Mouse (Mus musculus) heart, adult 2 months (tissue): ENCODE measurements at regions not wholly inside any gene's neighbourhood (a gene's known extent, or its start where the extent isn't known, plus 50 kb on each side); places are given as distances from the start of the nearest gene placed in this dataset.

Experiments
- CTCF ChIP-seq: fragments of 200-600 bp; IDR thresholded peaks from 2 replicates; pipeline ENCODE4 v1.8.1; 2022; ENCODE audit warnings: antibody characterized with exemption, mild to moderate bottlenecking, moderate library complexity
- EP300 ChIP-seq: fragments of 200-500 bp; IDR thresholded peaks from 2 replicates; pipeline ENCODE4 v1.6.1; 2011; ENCODE audit warnings: low read depth, low read length, control low read depth; ENCODE audit not compliant: insufficient read depth
- POLR2A ChIP-seq: fragments of 200-500 bp; IDR thresholded peaks from 2 replicates; pipeline ENCODE4 v1.6.1; 2011; ENCODE audit warnings: mild to moderate bottlenecking, low read depth, low read length, control low read depth; ENCODE audit not compliant: insufficient read depth

DNA sequence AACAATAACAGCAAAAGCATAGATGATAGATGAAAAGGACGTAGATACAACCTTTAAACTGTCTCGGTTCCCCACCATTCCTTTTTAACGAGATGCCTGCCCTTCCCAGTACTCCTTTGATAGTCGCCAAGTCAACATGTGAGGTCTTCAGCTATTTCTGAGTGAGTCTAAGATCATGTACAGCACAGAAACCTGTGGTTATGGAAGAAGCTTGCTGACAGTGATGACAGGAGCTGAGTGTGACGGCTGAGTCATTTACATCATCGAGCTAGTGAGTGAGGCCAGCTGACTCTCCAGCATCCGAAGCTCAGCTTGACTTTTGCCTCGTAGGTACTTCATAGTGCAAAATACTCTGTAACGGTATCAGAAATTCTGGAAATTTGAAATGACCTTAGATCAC is 160.1 kb upstream of the Mast4 start:
- no peak for TF ChIP-seq CTCF
- no peak for TF ChIP-seq EP300
- no peak for TF ChIP-seq POLR2A
